Mouse (Mus musculus) kidney, postnatal 0 days (tissue): ENCODE results near the gene Madd. TPM values are rescaled to one million over a fixed set of nuclear protein-coding genes. Genes with fewer than 3 reads are reported as not detected.
A peak's percentile ranks its signal among the peaks of the same experiment; 100 is the strongest.

Source experiments
- ATAC-seq: fragments of 200-750 bp; cut with Nextera tagmentation; replicated peaks from 2 replicates; pipeline ENCODE4 v1.8.0; 2017; ENCODE audit warnings: low read depth, moderate number of reproducible peaks, moderate TSS enrichment, moderate library complexity; ENCODE audit not compliant: low FRiP score
- DNase-seq: peaks from one replicate; pipeline ENCODE4 v3.0.0-alpha.2; 2016; ENCODE audit warnings: low spot score
- H3K27ac ChIP-seq: fragments of 300-500 bp; sonication (generic); 2 replicates; pipeline ENCODE4 v1.5.1; 2014; ENCODE audit warnings: mild to moderate bottlenecking
- H3K27me3 ChIP-seq: fragments of 300-500 bp; sonication (generic); 2 replicates; pipeline ENCODE4 v1.6.1; 2014; ENCODE audit warnings: low read length, mixed read lengths; ENCODE audit not compliant: insufficient read depth
- H3K36me3 ChIP-seq: fragments of 300-500 bp; sonication (generic); 2 replicates; pipeline ENCODE4 v1.6.1; 2014; ENCODE audit warnings: low read length, mixed read lengths; ENCODE audit not compliant: insufficient read depth
- H3K4me1 ChIP-seq: fragments of 300-500 bp; sonication (generic); replicated peaks from 2 replicates; pipeline ENCODE4 v1.6.1; 2014; ENCODE audit warnings: antibody characterized with exemption, low read length, mixed read lengths; ENCODE audit not compliant: insufficient read depth
- H3K4me2 ChIP-seq: fragments of 300-500 bp; sonication (generic); 2 replicates; pipeline ENCODE4 v1.6.1; 2014; ENCODE audit warnings: mild to moderate bottlenecking, low read length, moderate library complexity, mixed read lengths
- H3K4me3 ChIP-seq: fragments of 300-500 bp; sonication (generic); replicated peaks from 2 replicates; pipeline ENCODE4 v1.5.1; 2014; ENCODE audit warnings: low read depth, low read length
- H3K9ac ChIP-seq: fragments of 300-500 bp; sonication (generic); 2 replicates; pipeline ENCODE4 v1.6.1; 2014; ENCODE audit warnings: low read depth, low read length
- H3K9me3 ChIP-seq: fragments of 300-500 bp; sonication (generic); replicated peaks from 2 replicates; pipeline ENCODE4 v1.6.1; 2016; ENCODE audit warnings: low read length, inconsistent platforms, mixed read lengths
- CTCF ChIP-seq: IDR thresholded peaks from 2 replicates; pipeline ENCODE4 v1.5.1; 2016; ENCODE audit warnings: antibody characterized with exemption, low read depth, mild to moderate bottlenecking, moderate library complexity
- WGBS: fragments of 180-500 bp; shearing (Covaris S2); extraction: QIAGEN DNeasy Blood & Tissue Kit; methylation state at CpG from one replicate; pipeline ENCODE4 v1.1.7; 2014; 5-methylcytosine and 5-hydroxymethylcytosine counted together
- polyA plus RNA-seq: library from polyadenylated mRNA; unstranded; fragments of >200 nt; fragmentation: Nextera tagmentation; extraction: Ambion mirVana; gene quantifications from 2 replicates; pipeline ENCODE4 v1.2.1, GENCODE M21; 2015

Gene Madd
- polyA plus RNA-seq, result 4.2 TPM in 2 replicates

DNA sequence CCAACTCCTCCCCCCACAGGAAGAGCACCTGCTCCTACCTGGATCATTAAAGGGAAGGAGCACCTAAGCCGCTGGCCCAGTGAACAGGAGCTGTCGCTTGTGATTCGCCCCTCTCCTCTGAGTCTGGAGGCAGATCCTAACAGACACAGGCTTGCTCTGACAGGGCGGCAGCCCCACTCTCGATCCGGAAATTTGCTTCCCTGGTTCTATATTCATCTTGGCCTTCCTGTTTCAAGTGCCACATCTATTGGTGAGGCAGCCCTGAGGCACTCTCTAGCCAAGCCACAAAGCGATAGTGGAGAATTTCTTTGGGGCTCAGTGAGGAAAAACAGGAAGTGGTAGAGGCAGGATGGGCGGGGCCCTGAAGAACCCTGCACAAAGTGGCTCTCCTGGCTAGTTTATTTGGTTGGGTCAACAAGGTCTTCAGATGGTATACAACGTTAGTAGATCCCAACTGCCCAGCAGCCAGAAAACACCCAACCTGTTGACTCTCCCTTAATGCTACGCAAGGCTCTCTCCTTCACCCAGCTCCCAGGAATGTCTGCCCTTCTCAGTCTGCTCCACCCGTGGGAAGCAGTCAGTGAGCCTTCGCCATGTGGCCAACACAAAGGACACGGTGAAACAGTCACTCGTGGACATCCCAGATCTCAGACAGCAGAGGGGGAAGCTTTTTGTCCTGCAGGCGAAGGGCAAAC, at the start of gene Madd:
TSS of gene Madd (minus strand) at position 127 of the 695 bp plus-strand sequence.
- ATAC-seq, result no peak
- H3K9me3 ChIP-seq, result no peaks in the 10 kb centered on the region
- peak within 1 kb of the TSS; percentile 95 for H3K4me2 ChIP-seq
- peak within 1 kb of the TSS; percentile 68 for H3K9ac ChIP-seq
- peak within 1 kb of the TSS; percentile 61 for H3K27ac ChIP-seq
- peaks cover 4% of the 10 kb centered on the region; the same call in 1 of the 2 replicates for H3K4me1 ChIP-seq
- DNase-seq, result no peak
- no peak for TF ChIP-seq CTCF
- H3K36me3 ChIP-seq, result no peaks in the 10 kb centered on the region
- WGBS, result 65% methylated on average over 15 of the region's 15 CpGs
- peak within 1 kb of the TSS; percentile 81 for H3K4me3 ChIP-seq
- no peaks in the 10 kb centered on the region for H3K27me3 ChIP-seq

DNA sequence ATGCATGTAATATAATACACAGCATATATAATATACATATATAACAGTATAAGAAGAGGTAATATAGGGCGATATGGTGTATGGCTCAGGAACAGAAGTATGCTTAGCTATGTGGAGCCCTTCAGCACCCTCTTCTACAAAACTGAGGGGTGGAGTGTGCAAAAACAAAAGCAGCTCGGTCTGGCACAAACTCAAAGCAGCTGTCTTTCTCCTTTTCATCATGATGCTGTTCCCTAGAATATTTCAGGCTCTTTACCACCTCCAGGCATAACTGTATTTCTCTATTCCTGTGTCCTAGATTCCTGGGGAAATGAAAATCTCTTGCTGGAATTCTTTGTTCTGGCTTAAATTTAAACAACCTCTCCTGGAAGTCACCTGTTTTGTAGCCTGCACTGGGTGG, 46.1 kb upstream of the Madd start:
- Histone ChIP-seq H3K4me1 (no peaks in the 10 kb centered on the region), H3K9me3 (no peaks in the 10 kb centered on the region), H3K27me3 (no peaks in the 10 kb centered on the region), H3K27ac (no peak overlapping the region), H3K9ac (no peak overlapping the region), H3K36me3 (no peaks in the 10 kb centered on the region), H3K4me2 (no peak overlapping the region), H3K4me3 (no peak overlapping the region)
- ATAC-seq, result no peak
- 78% methylated on average over 2 of the region's 2 CpGs for WGBS
- DNase-seq, result no peak
- TF ChIP-seq CTCF, result no peak

DNA sequence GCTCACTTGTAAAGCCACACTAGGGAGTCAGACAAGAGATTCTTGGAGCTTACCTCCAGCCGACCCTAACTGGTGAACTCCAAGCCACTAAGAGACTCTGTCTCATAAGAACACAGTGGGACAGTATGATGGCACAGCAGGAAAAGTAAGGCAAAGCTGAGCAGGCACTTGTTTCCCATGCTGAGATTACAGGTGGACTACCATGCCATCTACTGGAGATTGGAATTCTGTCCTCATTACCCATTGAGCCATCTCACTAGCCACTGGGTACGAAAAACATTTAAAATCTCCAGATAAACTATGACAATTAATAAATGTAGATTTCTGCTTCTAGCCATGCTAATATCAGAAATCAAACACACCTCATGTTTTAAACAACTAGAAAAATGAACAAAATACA, 40.0 kb upstream of the Madd start:
- no peaks in the 10 kb centered on the region for H3K4me1 ChIP-seq
- no peak overlapping the region for H3K9ac ChIP-seq
- no peak overlapping the region for H3K4me2 ChIP-seq
- DNase-seq (no peak), ATAC-seq (no peak)
- H3K9me3 ChIP-seq, result no peaks in the 10 kb centered on the region
- peak; percentile 31; the same call in 1 of the 2 replicates for TF ChIP-seq CTCF
- WGBS, result 80% methylated on average over 2 of the region's 2 CpGs
- H3K36me3 ChIP-seq, result no peaks in the 10 kb centered on the region
- no peak overlapping the region for H3K27ac ChIP-seq
- H3K4me3 ChIP-seq, result no peak overlapping the region
- no peaks in the 10 kb centered on the region for H3K27me3 ChIP-seq

DNA sequence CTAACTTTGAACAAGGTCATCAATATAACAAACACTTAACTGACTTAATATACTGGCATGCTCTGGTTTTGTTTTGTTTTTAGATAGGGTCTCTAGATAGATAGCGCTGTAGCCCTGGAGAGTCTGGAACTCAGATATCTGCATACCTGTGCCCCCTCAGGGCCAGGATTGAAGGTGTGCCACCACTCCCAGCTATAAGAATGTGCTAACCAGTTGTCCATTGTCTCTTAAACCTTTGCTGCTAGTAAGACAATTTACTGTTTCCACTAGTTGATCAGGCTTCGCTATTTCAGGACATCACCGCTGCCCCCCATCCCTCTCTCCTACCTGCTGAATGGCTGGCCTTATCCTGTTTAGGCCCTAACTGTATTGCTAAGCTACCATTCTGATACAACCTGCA, 36.9 kb upstream of the Madd start:
- no peak for TF ChIP-seq CTCF
- Histone ChIP-seq H3K4me1 (no peaks in the 10 kb centered on the region), H3K27ac (no peak overlapping the region), H3K36me3 (no peaks in the 10 kb centered on the region), H3K9ac (no peak overlapping the region), H3K4me3 (no peak overlapping the region), H3K4me2 (no peak overlapping the region), H3K27me3 (no peaks in the 10 kb centered on the region), H3K9me3 (no peaks in the 10 kb centered on the region)
- DNase-seq (no peak), ATAC-seq (no peak)
- WGBS, result 95% methylated on average over 3 of the region's 3 CpGs

DNA sequence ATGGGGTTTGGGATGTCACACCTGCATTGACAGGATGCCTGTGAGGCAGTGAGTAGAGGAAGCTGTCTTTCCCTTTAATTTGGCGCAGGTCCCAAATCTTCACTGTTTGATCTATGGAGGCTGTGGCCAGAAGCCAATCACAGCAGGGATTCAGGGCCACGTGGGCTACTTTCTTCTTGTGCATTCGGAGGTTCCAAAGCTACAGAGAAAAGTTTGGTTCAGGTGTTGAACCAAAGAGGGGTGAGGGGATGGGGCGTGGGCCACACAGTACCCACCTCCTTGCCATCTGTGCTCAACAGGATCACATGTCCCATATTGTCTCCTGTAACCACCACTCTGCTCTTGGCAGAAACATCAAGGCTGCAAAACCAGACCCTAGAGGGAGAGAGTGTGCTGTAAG, 33.4 kb upstream of the Madd start:
- no peak overlapping the region for H3K4me2 ChIP-seq
- no peak for TF ChIP-seq CTCF
- H3K9ac ChIP-seq, result no peak overlapping the region
- no peak overlapping the region for H3K27ac ChIP-seq
- 56% methylated on average over 4 of the region's 4 CpGs for WGBS
- no peak for DNase-seq
- H3K4me1 ChIP-seq, result no peaks in the 10 kb centered on the region
- H3K36me3 ChIP-seq, result 0 out of 2 replicates have a peak, but pooled peaks cover 6% of the 10 kb centered on the region
- no peak for ATAC-seq
- no peak overlapping the region for H3K4me3 ChIP-seq
- no peaks in the 10 kb centered on the region for H3K27me3 ChIP-seq
- no peaks in the 10 kb centered on the region for H3K9me3 ChIP-seq

DNA sequence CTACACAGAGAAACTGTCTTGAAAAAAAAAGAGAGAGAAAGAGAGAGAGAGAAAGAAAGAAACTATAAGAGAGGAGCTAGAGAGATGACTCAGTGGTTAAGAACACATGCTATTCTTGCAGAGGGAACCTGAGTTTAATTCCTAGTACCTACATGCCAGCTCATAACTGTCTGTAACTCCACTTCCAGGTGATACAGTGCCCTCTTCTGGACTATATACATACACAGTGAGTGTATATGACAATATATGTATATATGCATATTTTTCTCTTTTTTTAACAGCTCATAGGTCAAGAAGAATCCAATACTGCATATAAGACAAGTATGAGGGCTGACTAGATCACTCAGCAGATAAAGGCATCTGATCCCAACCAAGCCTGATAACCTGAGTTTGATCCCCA, 29.7 kb upstream of the Madd start:
- Histone ChIP-seq H3K36me3 (peaks cover 38% of the 10 kb centered on the region), H3K27ac (no peak overlapping the region)
- ATAC-seq, result no peak

More for the DNA sequence above, 29.7 kb upstream of the Madd start:
- H3K9me3 ChIP-seq, result no peaks in the 10 kb centered on the region
- no peak overlapping the region for H3K4me3 ChIP-seq
- no peak overlapping the region for H3K9ac ChIP-seq
- H3K4me1 ChIP-seq, result no peaks in the 10 kb centered on the region
- TF ChIP-seq CTCF, result peak; percentile 31; the same call in 1 of the 2 replicates
- no peak for DNase-seq
- H3K4me2 ChIP-seq, result no peak overlapping the region
- H3K27me3 ChIP-seq, result no peaks in the 10 kb centered on the region
